Mouse (Mus musculus): Measurements from ENCODE around the gene Bub1. TPM values are rescaled to one million over a fixed set of nuclear protein-coding genes. Genes with fewer than 3 reads are reported as not detected.

The Bub1 gene
- polyA plus RNA-seq, 1 experiment from 2014 or later, result 10.5 TPM

DNA sequence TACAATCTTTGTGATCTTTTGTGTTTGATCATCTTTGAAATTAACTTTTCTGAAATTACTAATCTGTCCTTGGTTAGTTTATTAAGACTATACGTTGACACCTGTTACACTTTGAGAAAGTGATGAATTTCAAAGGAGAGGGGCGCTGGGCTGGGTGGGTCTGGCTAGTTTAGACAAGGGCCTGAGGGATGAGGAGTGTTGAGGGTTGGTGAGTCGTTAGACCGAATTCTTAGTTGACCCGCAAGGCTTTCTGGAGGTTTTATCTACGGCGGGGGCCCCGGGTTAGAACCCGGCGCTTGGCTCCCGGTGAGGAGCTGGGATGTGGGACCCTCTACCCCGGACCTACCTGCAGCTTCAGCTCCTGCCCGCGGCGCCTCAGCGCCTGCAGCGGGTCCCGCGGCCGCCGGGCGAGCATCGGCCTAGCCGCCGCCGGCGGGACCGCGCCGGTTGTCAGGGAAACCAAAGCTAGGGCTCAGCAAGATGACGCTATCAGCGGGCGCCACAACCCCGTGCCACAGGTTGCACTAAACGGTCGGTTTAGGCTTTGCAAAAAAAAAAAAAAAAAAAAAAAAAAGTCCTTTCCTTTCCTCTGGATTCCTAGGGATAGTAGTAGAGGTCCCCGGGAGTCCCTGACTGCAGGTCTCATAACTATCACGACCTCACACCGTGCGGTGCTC lies 43.1 kb downstream of the Bub1 start, which contains the start of gene Nphp1:
Gene Nphp1 (minus strand): TSS at position 458 of the 677 bp plus-strand sequence.
- no peaks in the 10 kb centered on the region for H3K9me3 ChIP-seq (replicated peaks; ENCODE audit: control insufficient read depth, low read length)
- peak within 1 kb of the TSS; percentile 74 for H3K4me2 ChIP-seq (ENCODE audit: low read length)
- H3K4me1 ChIP-seq (ENCODE audit: control insufficient read depth, insufficient read depth, low read length), result peaks cover 6% of the 10 kb centered on the region
- peak; percentile 94 for DNase-seq (ENCODE audit: low spot score)
- H3K27me3 ChIP-seq (replicated peaks; ENCODE audit: control insufficient read depth, insufficient read depth, low read length), result no peaks in the 10 kb centered on the region
- H3K4me3 ChIP-seq (ENCODE audit: low read depth, low read length), result peak within 1 kb of the TSS; percentile 68
- WGBS, result 1% methylated on average over 40 of the region's 40 CpGs
- no peaks in the 10 kb centered on the region for H3K36me3 ChIP-seq (ENCODE audit: control insufficient read depth, insufficient read depth, low read length)
- peak within 1 kb of the TSS; percentile 77 for H3K9ac ChIP-seq (ENCODE audit: low read length)
- H3K27ac ChIP-seq (ENCODE audit: low read depth, low read length), result no peak within 1 kb of the TSS; the same call in 1 of the 2 replicates
- ATAC-seq, result peak; percentile 84

DNA sequence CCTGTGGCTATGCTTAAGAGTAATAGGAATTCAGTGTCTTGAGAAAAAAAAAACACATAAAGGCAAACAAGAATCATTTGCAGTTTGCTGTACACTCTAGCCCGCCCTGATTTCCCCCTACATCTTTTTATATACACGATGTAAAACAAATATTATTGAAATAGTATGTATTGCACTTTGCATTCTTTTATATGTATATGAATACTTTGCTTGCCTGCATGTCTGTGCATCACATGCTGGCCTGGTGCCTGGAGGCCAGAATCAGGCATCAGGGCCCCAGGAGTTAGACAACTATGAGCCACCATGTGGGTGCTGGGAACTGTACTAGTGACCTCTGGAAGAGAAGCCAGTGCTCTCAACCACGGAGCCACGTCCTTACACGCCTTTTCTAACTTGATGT lies 44.4 kb downstream of the Bub1 start:
- Histone ChIP-seq H3K27ac (ENCODE audit: low read depth, low read length) (no peak overlapping the region), H3K27me3 (replicated peaks; ENCODE audit: control insufficient read depth, insufficient read depth, low read length) (no peaks in the 10 kb centered on the region), H3K9ac (ENCODE audit: low read length) (no peak overlapping the region), H3K36me3 (ENCODE audit: control insufficient read depth, insufficient read depth, low read length) (no peaks in the 10 kb centered on the region), H3K4me2 (ENCODE audit: low read length) (no peak overlapping the region), H3K4me1 (ENCODE audit: control insufficient read depth, insufficient read depth, low read length) (peaks cover 6% of the 10 kb centered on the region), H3K9me3 (replicated peaks; ENCODE audit: control insufficient read depth, low read length) (no peaks in the 10 kb centered on the region), H3K4me3 (ENCODE audit: low read depth, low read length) (no peak overlapping the region)
- WGBS, result 95% methylated on average over 5 of the region's 5 CpGs
- ATAC-seq (no peak), DNase-seq (ENCODE audit: low spot score) (no peak)

DNA sequence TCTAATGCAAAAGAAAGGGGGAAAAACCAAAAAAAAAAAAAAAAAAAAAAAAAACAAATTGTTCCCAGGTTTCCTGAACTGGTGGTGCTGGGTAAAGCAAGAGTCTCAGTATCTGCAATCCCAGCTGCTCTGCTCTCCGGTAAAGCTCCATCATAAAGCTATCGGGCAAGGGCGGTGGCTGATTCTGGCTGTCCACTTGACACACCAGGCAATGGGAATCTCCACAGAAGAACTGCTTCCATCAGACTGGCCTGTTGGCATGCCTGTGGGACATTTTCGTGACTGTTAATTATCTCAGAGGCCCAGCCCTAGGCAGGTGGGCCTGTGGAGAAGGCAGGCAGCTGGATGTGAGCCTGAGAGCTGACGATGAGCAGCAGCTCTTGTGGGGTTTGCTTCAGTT lies 53.2 kb downstream of the Bub1 start:
- Histone ChIP-seq H3K9ac (ENCODE audit: low read length) (no peak overlapping the region), H3K4me1 (ENCODE audit: control insufficient read depth, insufficient read depth, low read length) (0 out of 2 replicates have a peak, but pooled peaks cover 4% of the 10 kb centered on the region), H3K27me3 (replicated peaks; ENCODE audit: control insufficient read depth, insufficient read depth, low read length) (no peaks in the 10 kb centered on the region), H3K4me2 (ENCODE audit: low read length) (no peak overlapping the region), H3K27ac (ENCODE audit: low read depth, low read length) (no peak overlapping the region), H3K4me3 (ENCODE audit: low read depth, low read length) (no peak overlapping the region), H3K36me3 (ENCODE audit: control insufficient read depth, insufficient read depth, low read length) (peaks cover 31% of the 10 kb centered on the region), H3K9me3 (replicated peaks; ENCODE audit: control insufficient read depth, low read length) (no peaks in the 10 kb centered on the region)
- WGBS, result 92% methylated on average over 5 of the region's 5 CpGs
- DNase-seq (ENCODE audit: low spot score) (no peak), ATAC-seq (no peak)

DNA sequence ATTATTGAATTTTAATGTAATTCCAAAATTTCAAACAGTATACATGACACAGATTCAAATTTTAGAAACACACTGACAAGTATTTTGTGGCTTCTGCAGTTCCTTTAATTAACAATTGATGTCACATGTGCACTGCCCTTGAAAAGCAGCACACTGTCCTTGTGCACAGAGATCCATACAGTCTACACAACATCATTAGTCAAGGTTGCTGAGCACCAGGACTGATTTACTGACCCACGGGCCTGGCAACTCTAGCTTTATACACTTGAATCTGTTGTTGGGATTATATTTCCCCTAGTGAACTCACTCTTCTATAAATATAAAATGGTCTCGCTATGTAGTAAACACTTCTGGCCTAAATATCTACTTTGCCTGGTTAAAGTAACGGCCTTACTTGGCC lies 56.7 kb downstream of the Bub1 start:
- Histone ChIP-seq H3K36me3 (ENCODE audit: control insufficient read depth, insufficient read depth, low read length) (peaks cover 43% of the 10 kb centered on the region), H3K27me3 (replicated peaks; ENCODE audit: control insufficient read depth, insufficient read depth, low read length) (no peaks in the 10 kb centered on the region), H3K27ac (ENCODE audit: low read depth, low read length) (no peak overlapping the region), H3K9me3 (replicated peaks; ENCODE audit: control insufficient read depth, low read length) (no peaks in the 10 kb centered on the region), H3K4me2 (ENCODE audit: low read length) (no peak overlapping the region), H3K4me3 (ENCODE audit: low read depth, low read length) (no peak overlapping the region), H3K9ac (ENCODE audit: low read length) (no peak overlapping the region), H3K4me1 (ENCODE audit: control insufficient read depth, insufficient read depth, low read length) (0 out of 2 replicates have a peak, but pooled peaks cover 4% of the 10 kb centered on the region)
- WGBS, result 54% methylated on average over 3 of the region's 3 CpGs
- DNase-seq (ENCODE audit: low spot score) (no peak), ATAC-seq (peak; percentile 42; the same call in 1 of the 2 replicates)

DNA sequence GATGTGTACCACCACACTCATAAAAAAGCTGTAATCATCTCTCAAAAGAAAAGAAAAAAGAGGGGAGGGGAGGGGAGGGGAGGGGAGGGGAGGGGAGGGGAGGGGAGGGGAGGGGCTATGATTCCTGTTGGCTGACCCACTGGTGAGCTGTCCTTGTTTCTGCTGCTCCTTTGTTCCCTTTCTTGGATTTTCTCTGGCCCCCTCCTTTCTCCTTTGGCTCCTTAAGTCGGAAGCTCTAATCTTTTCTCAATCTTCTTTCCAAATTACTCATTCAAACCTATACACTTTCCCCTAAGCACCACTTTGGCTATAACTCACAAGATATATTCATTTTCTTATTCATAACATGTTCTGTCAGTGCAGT lies 57.1 kb downstream of the Bub1 start:
- WGBS, result 0% methylated on average over 1 of the region's 1 CpGs
- ATAC-seq (peak; percentile 40; the same call in 1 of the 2 replicates), DNase-seq (ENCODE audit: low spot score) (peak; percentile 13)
- no peaks in the 10 kb centered on the region for H3K9me3 ChIP-seq (replicated peaks; ENCODE audit: control insufficient read depth, low read length)
- H3K4me1 ChIP-seq (ENCODE audit: control insufficient read depth, insufficient read depth, low read length), result 0 out of 2 replicates have a peak, but pooled peaks cover 4% of the 10 kb centered on the region
- no peak overlapping the region for H3K4me2 ChIP-seq (ENCODE audit: low read length)
- no peaks in the 10 kb centered on the region for H3K27me3 ChIP-seq (replicated peaks; ENCODE audit: control insufficient read depth, insufficient read depth, low read length)
- no peak overlapping the region for H3K9ac ChIP-seq (ENCODE audit: low read length)
- peak overlapping the region; percentile 55; the same call in 1 of the 2 replicates for H3K27ac ChIP-seq (ENCODE audit: low read depth, low read length)
- peaks cover 46% of the 10 kb centered on the region for H3K36me3 ChIP-seq (ENCODE audit: control insufficient read depth, insufficient read depth, low read length)
- H3K4me3 ChIP-seq (ENCODE audit: low read depth, low read length), result no peak overlapping the region

DNA sequence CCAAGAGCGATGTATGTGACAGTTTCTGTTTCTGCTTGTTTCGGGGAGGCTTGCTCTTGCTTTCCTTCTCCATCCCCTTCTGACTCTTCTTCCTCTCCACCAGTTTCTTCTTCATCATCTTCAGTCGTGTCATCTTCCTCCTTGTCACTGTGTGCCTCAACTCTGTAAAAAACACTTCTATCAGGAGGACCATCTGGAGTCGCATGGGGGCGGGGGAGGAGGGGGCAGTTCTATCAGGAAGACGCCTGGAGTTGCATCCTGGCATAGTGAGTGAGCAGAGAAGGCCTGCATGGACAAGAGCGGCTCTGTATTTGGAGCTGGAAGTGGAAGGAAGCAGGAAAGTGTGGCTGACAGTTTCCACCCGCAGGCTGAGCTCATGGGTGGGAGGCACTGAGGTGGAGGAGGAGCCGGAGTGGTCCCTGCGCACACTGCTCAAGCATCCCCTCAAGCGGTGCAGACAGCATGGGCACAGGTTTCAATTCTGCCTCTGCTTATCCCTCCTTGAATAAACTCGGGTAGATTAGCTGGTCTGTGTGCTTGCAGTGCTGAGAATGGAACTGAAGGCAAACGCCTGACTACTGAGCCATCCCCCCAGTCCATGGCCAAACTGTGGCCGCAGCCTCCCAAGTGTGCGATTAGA lies 57.6 kb downstream of the Bub1 start:
- peak; percentile 18 for DNase-seq (ENCODE audit: low spot score)
- ATAC-seq, result peak; percentile 63
- H3K27me3 ChIP-seq (replicated peaks; ENCODE audit: control insufficient read depth, insufficient read depth, low read length), result no peaks in the 10 kb centered on the region
- peaks cover 45% of the 10 kb centered on the region for H3K36me3 ChIP-seq (ENCODE audit: control insufficient read depth, insufficient read depth, low read length)
- no peak overlapping the region for H3K4me3 ChIP-seq (ENCODE audit: low read depth, low read length)
- H3K4me2 ChIP-seq (ENCODE audit: low read length), result peak overlapping the region; percentile 24; the same call in 1 of the 2 replicates
- H3K27ac ChIP-seq (ENCODE audit: low read depth, low read length), result peak overlapping the region; percentile 55; the same call in 1 of the 2 replicates
- no peaks in the 10 kb centered on the region for H3K9me3 ChIP-seq (replicated peaks; ENCODE audit: control insufficient read depth, low read length)
- 25% methylated on average over 15 of the region's 15 CpGs for WGBS
- H3K4me1 ChIP-seq (ENCODE audit: control insufficient read depth, insufficient read depth, low read length), result 0 out of 2 replicates have a peak, but pooled peaks cover 4% of the 10 kb centered on the region
- H3K9ac ChIP-seq (ENCODE audit: low read length), result peak overlapping the region; percentile 43

DNA sequence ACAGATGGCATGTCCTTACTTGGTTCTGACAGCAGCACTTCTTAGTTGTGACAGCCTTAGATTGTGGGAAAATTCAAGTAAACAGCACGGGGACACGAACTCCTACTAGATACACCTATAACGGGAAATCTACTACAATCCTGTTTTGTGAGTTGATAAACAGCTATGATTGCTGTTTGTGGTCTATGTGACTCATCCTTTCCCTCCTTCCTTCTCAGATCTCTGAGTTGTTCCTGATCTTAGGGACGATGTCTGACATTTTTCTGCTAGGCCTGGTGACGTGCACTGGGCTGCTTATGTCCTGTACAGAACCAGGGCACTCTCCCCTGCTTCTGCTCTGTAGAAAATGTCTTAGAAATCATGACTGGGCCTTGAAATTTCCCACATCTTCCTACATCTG lies 70.1 kb downstream of the Bub1 start:
- WGBS, result 95% methylated on average over 5 of the region's 5 CpGs
- Histone ChIP-seq H3K27me3 (replicated peaks; ENCODE audit: control insufficient read depth, insufficient read depth, low read length) (no peaks in the 10 kb centered on the region), H3K36me3 (ENCODE audit: control insufficient read depth, insufficient read depth, low read length) (peaks cover 47% of the 10 kb centered on the region), H3K4me1 (ENCODE audit: control insufficient read depth, insufficient read depth, low read length) (no peaks in the 10 kb centered on the region), H3K4me3 (ENCODE audit: low read depth, low read length) (no peak overlapping the region), H3K27ac (ENCODE audit: low read depth, low read length) (no peak overlapping the region), H3K9me3 (replicated peaks; ENCODE audit: control insufficient read depth, low read length) (no peaks in the 10 kb centered on the region), H3K4me2 (ENCODE audit: low read length) (no peak overlapping the region), H3K9ac (ENCODE audit: low read length) (no peak overlapping the region)
- DNase-seq (ENCODE audit: low spot score) (no peak), ATAC-seq (no peak)

DNA sequence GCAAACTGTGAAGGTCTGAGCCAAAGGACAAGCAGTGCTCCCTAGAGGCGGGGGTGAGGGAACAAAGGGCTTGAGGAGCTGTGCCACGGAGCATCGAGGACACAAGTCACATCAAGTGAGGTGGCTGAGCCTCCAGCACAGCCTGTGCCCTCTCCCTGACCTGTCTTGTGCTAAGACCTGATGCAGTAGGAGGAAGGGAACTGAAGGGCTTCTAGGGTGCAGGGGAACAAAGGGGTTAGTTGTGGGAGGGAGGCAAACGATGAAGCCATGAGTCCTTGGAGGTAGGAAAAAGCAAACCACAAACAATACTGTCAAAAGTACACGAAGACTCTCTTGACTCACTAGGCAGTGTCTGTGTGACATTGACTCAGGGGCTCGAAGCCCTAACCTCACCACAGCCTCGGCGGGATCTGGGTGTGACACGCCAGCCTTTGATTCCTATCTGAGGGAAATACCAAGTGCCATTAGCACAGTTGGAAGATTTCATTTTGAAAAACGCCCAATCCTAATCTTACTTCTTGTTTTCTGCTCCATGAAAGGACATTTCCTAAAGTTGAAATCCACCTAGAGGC lies 71.2 kb downstream of the Bub1 start:
- no peak overlapping the region for H3K9ac ChIP-seq (ENCODE audit: low read length)
- peaks cover 44% of the 10 kb centered on the region for H3K36me3 ChIP-seq (ENCODE audit: control insufficient read depth, insufficient read depth, low read length)
- H3K27me3 ChIP-seq (replicated peaks; ENCODE audit: control insufficient read depth, insufficient read depth, low read length), result no peaks in the 10 kb centered on the region
- H3K4me2 ChIP-seq (ENCODE audit: low read length), result no peak overlapping the region
- DNase-seq (ENCODE audit: low spot score), result no peak
- no peaks in the 10 kb centered on the region for H3K9me3 ChIP-seq (replicated peaks; ENCODE audit: control insufficient read depth, low read length)
- WGBS, result 80% methylated on average over 10 of the region's 10 CpGs
- ATAC-seq, result no peak
- no peaks in the 10 kb centered on the region for H3K4me1 ChIP-seq (ENCODE audit: control insufficient read depth, insufficient read depth, low read length)
- no peak overlapping the region for H3K4me3 ChIP-seq (ENCODE audit: low read depth, low read length)
- H3K27ac ChIP-seq (ENCODE audit: low read depth, low read length), result no peak overlapping the region

DNA sequence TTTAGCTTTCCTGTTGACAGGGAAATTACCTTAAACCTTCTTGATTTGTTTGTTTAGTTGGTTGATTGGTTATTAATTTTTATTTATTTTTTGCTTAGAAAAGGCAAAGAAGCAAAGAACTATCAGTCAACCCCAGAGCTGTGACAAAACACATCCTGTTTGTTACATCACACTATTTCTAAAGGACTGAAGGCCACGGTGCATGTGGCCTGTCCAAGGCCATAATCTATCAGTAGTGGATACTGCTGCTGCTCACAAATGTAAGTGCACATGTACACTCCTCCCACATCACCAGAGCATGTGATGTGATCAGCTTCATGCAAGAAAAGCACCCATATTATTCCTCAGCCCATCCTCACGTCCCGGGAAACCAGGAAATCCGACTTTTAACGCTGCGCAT lies 71.7 kb downstream of the Bub1 start:
- WGBS, result 95% methylated on average over 6 of the region's 6 CpGs
- no peak overlapping the region for H3K9ac ChIP-seq (ENCODE audit: low read length)
- no peak overlapping the region for H3K27ac ChIP-seq (ENCODE audit: low read depth, low read length)
- no peaks in the 10 kb centered on the region for H3K27me3 ChIP-seq (replicated peaks; ENCODE audit: control insufficient read depth, insufficient read depth, low read length)
- H3K4me2 ChIP-seq (ENCODE audit: low read length), result no peak overlapping the region
- H3K4me1 ChIP-seq (ENCODE audit: control insufficient read depth, insufficient read depth, low read length), result no peaks in the 10 kb centered on the region
- no peak for DNase-seq (ENCODE audit: low spot score)
- H3K9me3 ChIP-seq (replicated peaks; ENCODE audit: control insufficient read depth, low read length), result no peaks in the 10 kb centered on the region
- ATAC-seq, result no peak
- no peak overlapping the region for H3K4me3 ChIP-seq (ENCODE audit: low read depth, low read length)
- peaks cover 42% of the 10 kb centered on the region for H3K36me3 ChIP-seq (ENCODE audit: control insufficient read depth, insufficient read depth, low read length)
